Mouse (Mus musculus): Measurements from ENCODE around the gene Nfam1. TPM values are rescaled to one million over a fixed set of nuclear protein-coding genes. Genes with fewer than 3 reads are reported as not detected.

Gene Nfam1
- 1.5 and 1.6 TPM in 2 replicates for polyA plus RNA-seq (2012; rRNA removed)

GRCm38 (mm10) chr15:83032981-83033541 lies at the start of gene Nfam1:
TSS of gene Nfam1 (minus strand) at chr15:83033306.

DNA sequence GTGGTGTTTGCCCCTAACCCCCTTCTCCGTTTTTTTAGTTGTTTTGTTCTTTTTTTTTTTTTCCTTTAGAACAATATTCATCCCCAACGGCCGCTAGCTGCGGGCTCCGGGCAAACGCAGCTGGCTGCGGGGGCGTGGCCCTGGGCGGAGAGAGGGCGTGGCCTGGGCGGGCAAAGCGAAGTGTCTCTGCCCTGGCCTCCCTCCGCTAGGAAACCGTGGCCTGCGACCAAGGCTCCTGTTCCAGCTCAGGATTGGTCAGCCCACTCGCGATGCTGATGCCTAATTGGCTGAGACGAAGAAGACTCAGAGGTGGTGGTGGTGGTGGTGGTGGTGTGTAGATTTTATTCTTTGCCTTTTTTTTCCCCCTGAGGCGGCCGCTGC lies 45.4 kb downstream of the Nfam1 start, which contains the start of gene Tcf20:
TSS of gene Tcf20 (minus strand) at position 141 of the 381 bp plus-strand sequence.

Other genes with a start within 250 kb of the Nfam1 start
- gene Cyp2d26, start 239.0 kb downstream of the Nfam1 start, polyA plus RNA-seq (2012; rRNA removed) = 2.2 and 2.8 TPM in 2 replicates
- 5.6 and 6.2 TPM in 2 replicates for gene Tcf20, start 45.4 kb downstream of the Nfam1 start, polyA plus RNA-seq (2012; rRNA removed)
- gene Serhl, start 56.2 kb upstream of the Nfam1 start, polyA plus RNA-seq (2012; rRNA removed) = 35.8 and 38.2 TPM in 2 replicates
- gene Rrp7a, start 89.5 kb upstream of the Nfam1 start, polyA plus RNA-seq (2012; rRNA removed) = 65.9 and 68.4 TPM in 2 replicates
- 18.0 and 18.1 TPM in 2 replicates for gene Poldip3, start 116.1 kb upstream of the Nfam1 start, polyA plus RNA-seq (2012; rRNA removed)
- 130 and 148 TPM in 2 replicates for gene Cyb5r3, start 139.3 kb upstream of the Nfam1 start, polyA plus RNA-seq (2012; rRNA removed)
- 20.1 and 26.5 TPM in 2 replicates for gene A4galt, start 218.5 kb upstream of the Nfam1 start, polyA plus RNA-seq (2012; rRNA removed)